Mouse (Mus musculus): ENCODE data around the gene Ifnb1. TPM values are rescaled to one million over a fixed set of nuclear protein-coding genes. Genes with fewer than 3 reads are reported as not detected.

The Ifnb1 gene
- polyA plus RNA-seq, 1 experiment from 2014 or later = not detected

DNA sequence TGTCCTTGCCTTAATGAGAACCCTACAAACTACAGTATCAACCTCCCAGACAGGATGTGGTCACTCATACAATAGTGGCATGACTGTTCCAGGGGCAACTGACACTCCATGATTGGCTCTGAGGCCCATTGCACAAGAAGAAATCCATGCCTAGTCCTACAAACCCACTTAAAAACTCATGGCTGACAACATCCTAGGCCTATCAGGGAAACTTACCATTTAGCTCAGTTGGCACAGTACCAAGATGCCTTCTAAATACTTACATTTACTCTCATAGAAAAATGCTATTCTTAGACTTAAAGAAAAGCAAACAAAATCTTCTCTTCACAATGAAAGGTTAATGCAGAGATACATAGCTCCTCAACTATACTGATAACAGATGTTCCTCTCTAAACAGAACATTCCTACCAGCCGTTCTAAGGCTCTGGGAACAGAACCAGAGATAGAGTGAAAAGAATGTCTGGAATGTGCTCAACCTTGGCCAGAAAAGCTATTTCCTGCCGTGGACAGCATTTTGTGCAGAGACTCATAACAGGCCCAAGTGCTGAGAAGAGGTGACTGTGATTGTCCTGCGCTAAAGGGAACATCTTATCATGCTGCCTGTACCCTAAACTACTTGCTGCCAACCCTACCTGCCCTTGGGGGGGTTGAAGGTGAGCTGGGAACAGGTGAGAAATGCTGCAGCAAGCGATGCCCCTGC, 45.9 kb downstream of the Ifnb1 start:
- no peaks in the 10 kb centered on the region for H3K4me1 ChIP-seq (replicated peaks; ENCODE audit: control insufficient read depth, insufficient read depth)
- no peak overlapping the region for H3K4me3 ChIP-seq (ENCODE audit: low read depth, low read length)
- no peaks in the 10 kb centered on the region for H3K27me3 ChIP-seq (ENCODE audit: control insufficient read depth, insufficient read depth, low read length)
- H3K9ac ChIP-seq (ENCODE audit: low read length) = no peak overlapping the region
- TF ChIP-seq EP300 (optimal IDR thresholded peaks at IDR 0.05) (no peak), CTCF (IDR thresholded peaks at IDR 0.05; ENCODE audit: low read depth) (no peak)
- H3K27ac ChIP-seq (replicated peaks) = no peak overlapping the region
- no peak for DNase-seq (ENCODE audit: low spot score)
- 32% methylated on average over 4 of the region's 4 CpGs for WGBS
- no peak for ATAC-seq (ENCODE audit: low FRiP score, low TSS enrichment)
- H3K4me2 ChIP-seq (replicated peaks; ENCODE audit: low read depth) = no peak overlapping the region
- H3K36me3 ChIP-seq (ENCODE audit: control insufficient read depth, insufficient read depth, low read length) = no peaks in the 10 kb centered on the region
- H3K9me3 ChIP-seq (ENCODE audit: control insufficient read depth, low read length) = no peaks in the 10 kb centered on the region

DNA sequence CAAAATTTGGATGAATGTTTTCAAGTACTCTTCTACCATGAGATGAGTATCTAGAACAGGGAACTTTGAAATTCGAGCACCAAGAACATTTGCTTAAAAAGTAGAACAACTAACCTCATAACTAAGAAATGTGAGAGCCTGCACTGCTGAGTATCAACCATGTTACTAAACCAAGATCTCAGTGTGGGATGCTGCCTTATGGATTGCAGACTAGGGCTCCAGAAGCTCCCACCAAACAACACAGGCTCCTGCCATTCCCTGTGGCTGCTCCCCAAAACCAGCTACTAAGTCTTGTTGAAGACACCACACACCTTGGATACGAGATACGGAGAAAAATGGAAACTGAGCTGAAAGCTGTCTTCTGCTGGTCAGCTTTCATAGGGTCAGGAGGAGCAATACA, 46.5 kb downstream of the Ifnb1 start:
- ATAC-seq (ENCODE audit: low FRiP score, low TSS enrichment) (no peak), DNase-seq (ENCODE audit: low spot score) (no peak)
- Histone ChIP-seq H3K27ac (replicated peaks) (no peak overlapping the region), H3K4me1 (replicated peaks; ENCODE audit: control insufficient read depth, insufficient read depth) (no peaks in the 10 kb centered on the region), H3K9me3 (ENCODE audit: control insufficient read depth, low read length) (no peaks in the 10 kb centered on the region), H3K4me2 (replicated peaks; ENCODE audit: low read depth) (no peak overlapping the region), H3K36me3 (ENCODE audit: control insufficient read depth, insufficient read depth, low read length) (no peaks in the 10 kb centered on the region), H3K4me3 (ENCODE audit: low read depth, low read length) (no peak overlapping the region), H3K9ac (ENCODE audit: low read length) (no peak overlapping the region), H3K27me3 (ENCODE audit: control insufficient read depth, insufficient read depth, low read length) (no peaks in the 10 kb centered on the region)
- WGBS = 96% methylated on average over 3 of the region's 3 CpGs
- TF ChIP-seq CTCF (IDR thresholded peaks at IDR 0.05; ENCODE audit: low read depth) = no peak
- TF ChIP-seq EP300 (optimal IDR thresholded peaks at IDR 0.05) = no peak

Other genes starting within 250 kb of the Ifnb1 start
- 8.5 and 9.2 TPM in 2 replicates for gene Hacd4, start 83.8 kb downstream of the Ifnb1 start, polyA plus RNA-seq (2015; fragmentation: Nextera tagmentation; extraction: Ambion mirVana)
- not detected in 2 replicates for gene Ifna15, start 35.5 kb upstream of the Ifnb1 start, polyA plus RNA-seq (2015; fragmentation: Nextera tagmentation; extraction: Ambion mirVana)
- not detected in 2 replicates for gene Ifna14, start 49.0 kb upstream of the Ifnb1 start, polyA plus RNA-seq (2015; fragmentation: Nextera tagmentation; extraction: Ambion mirVana)
- gene Ifna9, start 69.6 kb upstream of the Ifnb1 start, polyA plus RNA-seq (2015; fragmentation: Nextera tagmentation; extraction: Ambion mirVana) = not detected in 2 replicates
- gene Ifna12, start 80.6 kb upstream of the Ifnb1 start, polyA plus RNA-seq (2015; fragmentation: Nextera tagmentation; extraction: Ambion mirVana) = not detected in 2 replicates
- gene C87499, start 111.6 kb upstream of the Ifnb1 start, polyA plus RNA-seq (2015; fragmentation: Nextera tagmentation; extraction: Ambion mirVana) = not detected in 2 replicates
- not detected in 2 replicates for gene Ifna13, start 121.7 kb upstream of the Ifnb1 start, polyA plus RNA-seq (2015; fragmentation: Nextera tagmentation; extraction: Ambion mirVana)
- gene Ifna16, start 154.2 kb upstream of the Ifnb1 start, polyA plus RNA-seq (2015; fragmentation: Nextera tagmentation; extraction: Ambion mirVana) = not detected in 2 replicates
- gene Ifna2, start 161.1 kb upstream of the Ifnb1 start, polyA plus RNA-seq (2015; fragmentation: Nextera tagmentation; extraction: Ambion mirVana) = not detected in 2 replicates
- gene Ifnab, start 168.6 kb upstream of the Ifnb1 start, polyA plus RNA-seq (2015; fragmentation: Nextera tagmentation; extraction: Ambion mirVana) = not detected in 2 replicates
- 0.19 and 0.51 TPM in 2 replicates for gene Gm26566, start 199.0 kb upstream of the Ifnb1 start, polyA plus RNA-seq (2015; fragmentation: Nextera tagmentation; extraction: Ambion mirVana)
- gene Klhl9, start 199.7 kb upstream of the Ifnb1 start, polyA plus RNA-seq (2015; fragmentation: Nextera tagmentation; extraction: Ambion mirVana) = 39.8 and 40.6 TPM in 2 replicates
- gene Gm13271, start 232.1 kb upstream of the Ifnb1 start, polyA plus RNA-seq (2015; fragmentation: Nextera tagmentation; extraction: Ambion mirVana) = not detected in 2 replicates
- gene Gm13283, start 237.3 kb upstream of the Ifnb1 start, polyA plus RNA-seq (2015; fragmentation: Nextera tagmentation; extraction: Ambion mirVana) = 0.21 and 0.24 TPM in 2 replicates